Mouse (Mus musculus) spleen, postnatal 14 days (tissue): ENCODE results near the gene Bnip1.
A peak's percentile ranks its signal among the peaks of the same experiment; 100 is the strongest.

Experiments used
- DNase-seq, 2 experiments: peaks; one replicate each; pipeline ENCODE4 v3.0.0; 2021 to 2022; ENCODE audit warnings: low spot score in 2 of 2

Gene Bnip1

GRCm38 (mm10) chr17:26793068-26793765 lies 12.4 kb downstream of the Bnip1 start:
- no peak for DNase-seq

- peak in 1 of 2 experiments; percentile 55 for DNase-seq
Observed at GRCm38 (mm10) chr17:26794744-26795143, 13.9 kb downstream of the Bnip1 start.

- no peak for DNase-seq
Observed at GRCm38 (mm10) chr17:26795386-26795785, 14.5 kb downstream of the Bnip1 start.

- DNase-seq: no peak
Observed at GRCm38 (mm10) chr17:26797379-26798128, 16.7 kb downstream of the Bnip1 start.

- no peak for DNase-seq
Observed at GRCm38 (mm10) chr17:26802886-26803285, 22.0 kb downstream of the Bnip1 start.

- DNase-seq: no peak
Observed at GRCm38 (mm10) chr17:26812607-26813006, 31.7 kb downstream of the Bnip1 start.

- no peak for DNase-seq
Observed at GRCm38 (mm10) chr17:26813497-26813896, 32.6 kb downstream of the Bnip1 start.

GRCm38 (mm10) chr17:26816810-26817209 lies 35.9 kb downstream of the Bnip1 start:
- DNase-seq: no peak

GRCm38 (mm10) chr17:26817776-26818175 lies 36.9 kb downstream of the Bnip1 start:
- DNase-seq: no peak

- no peak for DNase-seq
Observed at GRCm38 (mm10) chr17:26826131-26826530, 45.3 kb downstream of the Bnip1 start.

GRCm38 (mm10) chr17:26833806-26834205 lies 52.9 kb downstream of the Bnip1 start:
- DNase-seq: no peak

- DNase-seq: no peak
Observed at GRCm38 (mm10) chr17:26834302-26834965, 53.6 kb downstream of the Bnip1 start.

- no peak for DNase-seq
Observed at GRCm38 (mm10) chr17:26834966-26835755, 54.3 kb downstream of the Bnip1 start.

GRCm38 (mm10) chr17:26835956-26836355 lies 55.1 kb downstream of the Bnip1 start:
- no peak for DNase-seq

- no peak for DNase-seq
Observed at GRCm38 (mm10) chr17:26836377-26836776, 55.5 kb downstream of the Bnip1 start.

GRCm38 (mm10) chr17:26836786-26837545 lies 56.1 kb downstream of the Bnip1 start:
- DNase-seq: no peak

- DNase-seq: no peak
Observed at GRCm38 (mm10) chr17:26837546-26837985, 56.7 kb downstream of the Bnip1 start.

GRCm38 (mm10) chr17:26838191-26838910 lies 57.5 kb downstream of the Bnip1 start:
- DNase-seq: no peak

GRCm38 (mm10) chr17:26838911-26839717 lies 58.2 kb downstream of the Bnip1 start:
- no peak for DNase-seq
